Comparison of ENCODE assay signal across 8 mouse cellular contexts in the genomic region with DNA sequence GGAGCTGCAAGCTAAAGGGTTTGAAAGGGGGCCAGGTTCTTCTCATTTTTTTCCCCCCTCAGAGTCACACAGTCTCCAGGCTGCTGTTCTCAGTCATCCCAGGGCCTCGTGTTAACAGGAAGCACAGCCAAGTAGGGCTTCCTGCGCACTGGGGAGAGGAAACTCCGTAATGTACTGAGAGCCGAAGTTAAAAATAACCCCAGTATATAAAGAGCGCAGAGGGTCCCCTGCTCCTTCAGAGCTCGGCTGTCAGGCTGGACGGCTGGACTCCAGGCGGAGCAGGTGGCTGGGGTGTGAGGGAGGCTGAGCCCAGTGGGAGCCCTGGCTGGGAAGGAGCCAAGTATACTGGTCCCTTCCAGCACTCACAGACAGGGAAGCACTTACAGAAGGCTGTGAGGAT. TPM values are rescaled to one million over a fixed set of nuclear protein-coding genes. Genes with fewer than 3 reads are reported as not detected.
DNase-seq lines count a peak whose midpoint lies in the region; ATAC-seq lines count a peak whose summit lies in the region.

No protein-coding gene starts in this region.

- H3K4me1 ChIP-seq in lung, embryonic 16.5 days (replicated peaks; ENCODE audit: control insufficient read depth, insufficient read depth, low read length), result peaks cover 10% of the 10 kb centered on the region

- 24% methylated on average over 8 of the region's 8 CpGs for WGBS in lung, embryonic 16.5 days

- H3K27ac ChIP-seq in lung, embryonic 16.5 days (ENCODE audit: low read length), result peak overlapping the region; percentile 81

- ATAC-seq in frontal cortex, adult (ENCODE audit: low TSS enrichment), result peak; percentile 90
- ATAC-seq in lung, embryonic 16.5 days (ENCODE audit: low read depth), result peak; percentile 97
- no peak for ATAC-seq in megakaryocyte-erythroid progenitor cell, adult 5-6 weeks (replicated peaks; ENCODE audit: low FRiP score, low TSS enrichment, poor library complexity, severe bottlenecking)

- intact Hi-C loops in heart, postnatal 36 days (cut with DNase I), result loop anchor here (1.0 kb wide), 1 partner anchor 25 kb away; no protein-coding TSS in a partner anchor

- no peaks in the 10 kb centered on the region for H3K27me3 ChIP-seq in lung, embryonic 16.5 days (ENCODE audit: control insufficient read depth, insufficient read depth, low read depth, low read length)

- no peak overlapping the region for H3K4me3 ChIP-seq in lung, embryonic 16.5 days (ENCODE audit: low read length)

- H3K9me3 ChIP-seq in lung, embryonic 16.5 days (ENCODE audit: control insufficient read depth, low read length), result no peaks in the 10 kb centered on the region

- DNase-seq in Muller cell, postnatal 12 days (ENCODE audit: inconsistent ontology term), result peak; percentile 36
- peak; percentile 92 for DNase-seq in brain, adult 2 months (ENCODE audit: low read depth, low spot score)
- peak; percentile 94 for DNase-seq in heart, postnatal 36 days
- peak; percentile 41 to 51 for DNase-seq in layer of hippocampus, postnatal 36 days
- DNase-seq in right cerebral cortex, postnatal 25 days, result peak; percentile 57

- H3K36me3 ChIP-seq in lung, embryonic 16.5 days (ENCODE audit: control insufficient read depth, insufficient read depth, low read length), result no peaks in the 10 kb centered on the region

- no peak overlapping the region for H3K9ac ChIP-seq in lung, embryonic 16.5 days (ENCODE audit: low read length)

- no peak overlapping the region for H3K4me2 ChIP-seq in lung, embryonic 16.5 days (ENCODE audit: low read depth, low read length)

RNA-seq across cellular contexts. Expression of gene Gm10282, which starts 9.4 kb away (rescaled TPM):
- total RNA-seq in heart, postnatal 36 days (2021), result 10 to 100 TPM in 1 of 2 experiments, 1 to 10 TPM in 1; 6.9 to 10.2 TPM
- 1 to 10 TPM; 7.7 to 9.7 TPM for total RNA-seq in layer of hippocampus, postnatal 36 days (2021)
- polyA plus RNA-seq in lung, embryonic 16.5 days (2015; fragmentation: Nextera tagmentation; extraction: Ambion mirVana), result 33.3 and 34.5 TPM in 2 replicates
- 6.8 and 12.5 TPM in 2 replicates for total RNA-seq in megakaryocyte-erythroid progenitor cell, adult 5-6 weeks (2014; fragmentation: Nextera tagmentation)
- total RNA-seq in megakaryocyte-erythroid progenitor cell, adult 5-6 weeks (2017), result 7.4 and 11.2 TPM in 2 replicates

RNA-seq across cellular contexts. Expression of gene Klf2, which starts 23.2 kb away (rescaled TPM):
- 10 to 100 TPM; 42.2 to 97.6 TPM for total RNA-seq in heart, postnatal 36 days (2021)
- 10 to 100 TPM; 16.4 to 18.5 TPM for total RNA-seq in layer of hippocampus, postnatal 36 days (2021)
- polyA plus RNA-seq in lung, embryonic 16.5 days (2015; fragmentation: Nextera tagmentation; extraction: Ambion mirVana), result 11.7 and 12.9 TPM in 2 replicates
- total RNA-seq in megakaryocyte-erythroid progenitor cell, adult 5-6 weeks (2014; fragmentation: Nextera tagmentation), result 4.0 and 4.4 TPM in 2 replicates
- total RNA-seq in megakaryocyte-erythroid progenitor cell, adult 5-6 weeks (2017), result 2.3 and 5.1 TPM in 2 replicates

RNA-seq across cellular contexts. Expression of gene Ap1m1, which starts 55.9 kb away (rescaled TPM):
- 10 to 100 TPM; 49.4 to 49.6 TPM for total RNA-seq in heart, postnatal 36 days (2021)
- total RNA-seq in layer of hippocampus, postnatal 36 days (2021), result 10 to 100 TPM; 74.5 to 94.0 TPM
- 98.3 and 101 TPM in 2 replicates for polyA plus RNA-seq in lung, embryonic 16.5 days (2015; fragmentation: Nextera tagmentation; extraction: Ambion mirVana)
- total RNA-seq in megakaryocyte-erythroid progenitor cell, adult 5-6 weeks (2014; fragmentation: Nextera tagmentation), result 110 and 155 TPM in 2 replicates
- total RNA-seq in megakaryocyte-erythroid progenitor cell, adult 5-6 weeks (2017), result 63.6 and 64.8 TPM in 2 replicates

Comparison
In these comparisons a context has a peak if more than half of its experiments do, and no peak if none do; other contexts are left out.
1. DNase-seq: peak in every context shown above with its lines; median percentile 94 in heart, postnatal 36 days; 92 in brain, adult 2 months; 57 in right cerebral cortex, postnatal 25 days; 46 in layer of hippocampus, postnatal 36 days; 36 in Muller cell, postnatal 12 days.